Mouse (Mus musculus): ENCODE results near the gene Mmp24. TPM values are rescaled to one million over a fixed set of nuclear protein-coding genes. Genes with fewer than 3 reads are reported as not detected.
A peak's percentile ranks its signal among the peaks of the same experiment; 100 is the strongest.

Mmp24 gene
- total RNA-seq, 2 experiments from 2014 or later: not detected

GRCm38 (mm10) chr2:155775685-155776263 lies 632 bp downstream of the Mmp24 start:
- peak; percentile 40 for DNase-seq

DNA sequence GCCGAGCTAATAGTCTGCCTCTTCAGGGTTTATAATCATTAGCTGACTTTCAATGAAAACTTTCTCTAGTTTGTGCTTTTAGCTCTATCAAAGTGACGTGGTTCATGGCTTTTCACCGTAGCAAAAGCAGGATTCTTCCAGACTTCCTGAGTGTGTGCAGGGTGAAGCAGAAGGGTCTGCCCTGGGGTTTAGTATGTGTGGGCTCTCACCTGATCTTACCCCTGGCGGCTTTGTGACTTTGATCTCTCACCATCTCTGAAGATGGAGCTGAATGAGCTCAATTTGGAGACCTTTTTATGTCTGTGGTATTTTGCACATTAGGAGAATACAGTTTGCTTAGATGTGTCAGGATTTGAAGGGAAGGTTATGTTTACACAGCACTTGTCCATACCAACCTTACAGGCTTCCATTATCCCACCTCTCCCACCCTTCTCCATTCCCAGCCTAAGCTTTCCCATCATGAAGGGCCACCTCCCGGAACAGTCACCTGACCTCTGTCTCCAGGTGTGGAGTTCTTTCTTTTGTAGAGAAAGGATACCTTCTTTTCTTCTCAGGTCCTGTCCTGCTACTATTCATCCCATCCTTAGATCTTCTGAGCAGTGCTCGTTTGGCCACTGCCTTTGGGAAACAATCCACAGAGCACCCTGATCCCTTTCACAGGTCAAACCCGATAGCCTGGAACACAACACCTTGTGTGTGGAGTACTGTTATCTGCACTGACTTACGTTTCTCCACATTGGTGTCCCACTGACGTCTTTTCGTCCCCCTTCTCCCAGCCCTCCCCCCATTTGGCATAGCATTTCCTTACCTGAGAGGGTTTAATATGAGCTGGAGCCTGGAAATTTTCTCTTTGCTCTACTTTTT lies 1.9 kb downstream of the Mmp24 start:
- no peak for DNase-seq

DNA sequence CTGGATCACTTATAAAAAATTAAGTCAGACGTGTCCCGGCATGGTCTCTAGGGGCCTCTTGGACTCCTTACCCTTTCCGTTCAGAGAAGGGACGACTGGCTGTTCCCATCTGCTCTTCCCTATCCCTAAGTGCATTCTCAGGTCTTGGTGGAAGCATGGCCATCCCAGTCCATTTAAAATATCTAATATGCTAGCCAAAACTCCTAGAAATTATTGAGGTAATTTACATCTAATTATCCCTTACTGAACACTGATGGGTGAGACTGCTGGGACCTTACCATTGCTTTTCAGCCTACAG lies 2.5 kb downstream of the Mmp24 start:
- no peak for DNase-seq

DNA sequence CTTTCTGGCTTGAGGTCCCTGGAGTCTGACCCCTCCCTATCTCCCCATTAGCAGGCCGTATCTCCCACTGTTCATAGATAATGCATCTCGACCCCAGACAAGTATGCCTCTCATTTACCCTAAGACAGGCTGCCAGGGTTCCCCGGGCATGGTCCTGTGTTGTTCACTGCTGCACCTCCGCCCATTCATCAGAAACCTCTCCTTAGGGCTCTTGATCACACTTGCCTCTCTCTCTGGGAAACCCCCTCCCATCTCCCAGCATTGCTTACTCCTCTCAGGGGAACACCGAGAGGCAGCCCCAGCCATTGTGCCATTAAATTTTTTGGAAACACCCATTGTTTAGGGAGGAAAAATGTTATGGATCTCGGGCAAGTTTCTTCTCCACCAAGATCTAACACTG lies 2.9 kb downstream of the Mmp24 start:
- DNase-seq: no peak

GRCm38 (mm10) chr2:155779066-155779465 lies 3.9 kb downstream of the Mmp24 start:
- no peak for DNase-seq

DNA sequence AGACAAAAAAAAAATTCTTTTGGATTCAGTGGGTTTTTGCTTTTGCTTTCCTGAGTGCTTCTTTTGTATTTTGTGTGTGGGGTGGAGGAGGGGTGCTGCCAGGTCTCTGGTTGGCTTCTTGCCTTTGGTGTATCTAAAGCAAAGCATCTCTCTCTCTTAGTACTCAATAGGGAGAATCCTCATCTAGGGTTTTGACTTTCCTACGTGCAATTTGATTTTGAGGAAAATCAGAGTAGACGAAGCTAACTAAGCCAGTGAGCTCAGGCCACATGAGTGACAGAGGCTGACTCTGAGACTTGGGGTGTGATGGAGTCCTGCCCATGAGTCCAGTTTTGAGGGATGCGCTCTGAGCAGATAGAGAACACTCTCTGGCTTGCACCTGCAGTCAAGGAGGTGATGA lies 4.4 kb downstream of the Mmp24 start:
- DNase-seq: no peak

DNA sequence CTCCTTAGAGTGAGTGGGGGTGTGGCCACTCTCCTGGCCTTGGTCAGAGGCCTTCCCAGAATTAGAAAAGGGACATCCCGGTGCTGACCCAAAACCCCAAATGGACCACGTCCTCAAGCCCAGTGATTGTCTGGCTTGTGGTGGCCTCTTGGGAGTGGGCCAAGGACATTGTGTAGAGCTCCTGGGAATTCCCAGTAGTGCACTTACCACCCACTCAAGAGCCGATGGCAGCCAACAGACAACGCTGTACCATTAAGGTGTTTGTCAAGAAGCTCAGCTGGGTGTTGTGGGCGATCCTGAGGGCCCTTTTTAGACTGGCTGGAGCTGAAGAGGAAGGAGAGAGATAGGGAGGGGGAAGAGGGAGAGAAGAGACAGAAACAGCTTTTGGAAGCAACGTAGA lies 9.4 kb downstream of the Mmp24 start:
- no peak for DNase-seq

GRCm38 (mm10) chr2:155786905-155787304 lies 11.8 kb downstream of the Mmp24 start:
- DNase-seq: no peak

DNA sequence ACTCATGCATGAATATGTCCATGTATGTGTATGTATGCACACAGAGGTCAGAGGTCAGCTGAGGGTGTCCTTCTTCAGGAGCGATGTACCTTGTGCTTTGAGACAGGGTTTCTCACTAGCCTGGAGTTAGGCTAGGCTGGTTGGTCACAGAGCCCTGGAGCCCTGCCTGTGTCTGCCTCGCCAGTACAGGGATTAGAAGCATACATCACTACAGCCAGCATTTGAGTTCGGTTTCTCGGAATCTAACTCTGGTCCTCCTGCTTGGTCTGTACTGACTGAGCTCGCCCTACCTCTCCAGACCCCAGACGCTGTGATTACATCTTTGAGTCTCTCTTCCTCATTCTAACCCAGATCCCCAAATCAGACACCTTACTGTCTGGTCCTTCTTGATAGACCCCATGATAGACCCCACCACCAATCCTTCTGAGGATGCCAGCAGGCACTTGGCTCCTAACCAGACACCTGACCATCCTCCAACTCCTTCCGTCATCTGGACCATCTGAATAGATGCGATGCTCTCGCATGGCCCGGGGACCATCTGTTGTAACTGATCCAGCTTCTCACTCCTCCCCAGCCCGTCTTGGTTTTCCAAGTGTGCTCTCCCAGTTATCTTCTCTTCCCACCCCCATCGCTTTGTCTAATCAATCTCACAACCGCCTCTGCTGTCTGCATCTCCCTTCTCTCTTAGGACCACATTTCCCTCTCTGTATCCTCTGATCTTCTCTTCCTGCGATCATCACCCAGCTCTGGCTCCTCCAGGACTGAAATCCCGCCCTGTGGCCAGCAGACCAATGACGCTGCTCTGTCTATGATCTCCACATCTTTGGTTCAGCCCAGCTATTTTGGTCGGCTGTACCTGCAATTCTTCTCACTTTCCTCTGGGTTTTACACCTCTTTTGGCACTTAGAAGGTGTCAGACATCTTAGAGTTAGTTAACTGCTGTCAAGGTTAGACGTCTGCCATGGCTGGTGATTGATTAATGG lies 13.1 kb downstream of the Mmp24 start:
- no peak for DNase-seq

DNA sequence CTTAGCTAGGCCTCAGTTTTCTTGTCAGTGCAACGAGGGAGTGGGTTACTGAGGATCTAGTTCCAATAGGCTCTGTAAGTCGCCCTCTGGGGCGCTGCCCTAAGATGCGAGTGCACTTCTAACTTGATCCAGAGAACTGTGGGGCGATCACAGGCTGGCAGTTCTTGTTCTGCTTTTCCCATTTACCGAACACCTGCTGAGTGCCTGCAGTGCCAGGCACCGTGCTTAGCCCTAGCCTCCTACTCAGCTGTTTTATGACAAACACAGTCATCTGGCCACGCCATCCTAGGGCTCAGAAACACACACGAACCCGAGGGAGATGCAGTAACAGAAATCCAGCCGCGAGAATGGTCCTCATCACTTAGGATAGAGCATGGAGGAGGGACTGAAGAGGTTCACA lies 17.8 kb downstream of the Mmp24 start:
- DNase-seq: no peak

GRCm38 (mm10) chr2:155794674-155795445 lies 19.7 kb downstream of the Mmp24 start:
- no peak for DNase-seq

- no peak for DNase-seq
These were observed 23.5 kb downstream of the Mmp24 start for GRCm38 (mm10) chr2:155798613-155799012.

- DNase-seq: no peak
These were observed 27.6 kb downstream of the Mmp24 start for GRCm38 (mm10) chr2:155802761-155803160.

GRCm38 (mm10) chr2:155804053-155804452 lies 28.9 kb downstream of the Mmp24 start:
- no peak for DNase-seq

GRCm38 (mm10) chr2:155805231-155805924 lies 30.2 kb downstream of the Mmp24 start:
- DNase-seq: peak; percentile 74

- DNase-seq: no peak
These were observed 30.7 kb downstream of the Mmp24 start for GRCm38 (mm10) chr2:155805925-155806255.

DNA sequence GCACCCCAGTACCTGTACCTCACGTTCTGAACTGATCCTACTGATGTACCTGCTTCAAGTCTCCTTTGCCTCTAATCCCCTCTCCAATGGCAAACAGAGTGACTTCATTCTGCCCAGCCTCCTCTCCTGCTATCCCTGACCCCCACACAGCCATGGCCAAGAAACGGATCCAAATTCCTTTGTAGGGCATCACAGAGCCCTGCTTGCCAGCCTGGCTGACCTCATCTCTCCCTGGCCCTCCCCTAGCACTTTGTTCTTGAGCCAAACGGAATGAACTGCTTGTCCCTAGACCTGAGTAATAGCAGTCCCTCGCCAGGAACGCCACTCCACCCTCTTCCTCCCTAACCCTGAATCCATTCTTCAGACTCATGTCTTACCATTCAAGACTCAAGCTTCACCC lies 31.4 kb downstream of the Mmp24 start:
- peak; percentile 54 for DNase-seq

DNA sequence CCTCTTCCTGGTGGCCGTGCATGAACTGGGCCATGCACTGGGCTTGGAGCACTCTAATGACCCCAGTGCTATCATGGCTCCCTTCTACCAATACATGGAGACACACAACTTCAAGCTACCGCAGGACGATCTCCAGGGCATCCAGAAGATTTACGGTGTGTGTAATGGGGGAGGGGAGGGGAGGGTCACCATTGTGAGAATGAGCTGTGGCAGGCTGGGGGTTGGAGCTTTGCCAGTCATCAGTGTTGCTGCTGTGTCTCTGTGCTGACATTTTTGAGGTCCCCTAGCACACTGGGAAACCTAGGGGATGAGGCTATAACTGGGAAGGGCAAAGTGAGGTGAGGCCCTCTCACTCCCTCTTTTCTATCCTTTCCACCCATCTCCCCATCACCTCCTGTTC lies 32.3 kb downstream of the Mmp24 start:
- no peak for DNase-seq

DNA sequence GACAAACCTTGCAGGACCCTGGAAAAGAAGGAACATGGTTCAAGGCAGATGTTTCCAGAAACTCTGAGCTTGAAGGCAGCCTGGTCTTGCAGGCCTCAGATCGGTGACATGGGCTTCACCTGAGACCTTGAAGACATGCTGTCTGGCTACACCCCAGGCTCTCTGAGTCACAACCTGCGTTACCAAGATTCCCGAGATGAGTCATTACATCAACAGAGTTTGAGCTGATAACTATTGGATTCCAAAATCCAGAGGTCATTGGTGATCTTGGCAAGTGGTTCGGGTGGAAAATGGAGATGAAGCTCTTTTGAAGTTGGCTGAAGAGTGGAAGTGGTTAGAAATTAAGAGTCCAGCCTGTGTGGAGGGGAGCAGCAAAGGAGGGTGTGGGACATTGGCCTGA lies 34.5 kb downstream of the Mmp24 start:
- no peak for DNase-seq

- no peak for DNase-seq
These were observed 36.8 kb downstream of the Mmp24 start for GRCm38 (mm10) chr2:155811821-155812396.

- no peak for DNase-seq
These were observed 37.5 kb downstream of the Mmp24 start for GRCm38 (mm10) chr2:155812637-155813036.
